Mouse (Mus musculus) bone marrow, adult 2 months (tissue): ENCODE data around the gene Celf5.

ENCODE experiments used
- CTCF ChIP-seq: fragments of 200-500 bp; IDR thresholded peaks from 2 replicates; pipeline ENCODE4 v1.5.1; 2011; ENCODE audit warnings: low read length, control low read depth; ENCODE audit not compliant: control insufficient read depth, insufficient read depth
- POLR2A ChIP-seq: fragments of 200-500 bp; IDR thresholded peaks from 2 replicates; pipeline ENCODE4 v1.6.1; 2011; ENCODE audit warnings: low read depth, mild to moderate bottlenecking, control low read depth, low read length, borderline replicate concordance; ENCODE audit not compliant: control insufficient read depth

DNA sequence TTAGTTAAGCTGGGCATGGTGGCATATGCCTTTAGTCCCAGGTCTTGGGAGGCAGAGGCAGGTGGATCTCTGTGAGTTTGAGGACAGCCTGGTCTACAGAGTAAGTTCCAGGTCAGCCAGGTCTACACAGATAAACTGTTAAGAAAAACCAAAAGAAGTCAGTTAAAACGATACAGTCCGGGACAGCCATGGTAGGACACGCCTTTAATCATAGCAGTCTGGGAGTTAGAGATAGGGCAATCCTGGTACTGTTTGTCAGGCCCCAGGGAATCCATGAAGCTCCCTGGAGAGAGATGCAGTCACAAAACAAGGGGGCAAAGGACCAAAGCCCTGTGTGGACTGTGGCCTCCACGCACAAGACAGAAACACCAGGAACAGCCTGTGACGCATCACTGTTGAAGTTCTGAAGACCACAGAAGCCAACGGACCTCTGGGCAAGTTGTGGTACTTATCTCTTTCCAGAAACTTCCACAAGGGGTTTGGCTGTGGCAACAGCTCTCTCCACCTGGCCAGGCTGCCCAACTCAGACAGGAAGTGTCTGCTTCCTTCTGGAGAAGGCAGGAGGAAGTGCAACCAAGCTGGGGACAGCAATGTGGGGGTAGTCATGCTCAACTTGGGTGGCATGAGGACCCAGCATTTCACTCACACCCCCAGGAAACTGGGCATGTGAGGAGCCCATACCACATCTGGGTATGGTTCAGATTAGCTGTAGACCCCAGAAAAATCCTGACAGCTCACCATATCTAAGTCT lies 36.9 kb upstream of the Celf5 start:
- no peak for TF ChIP-seq POLR2A
- no peak for TF ChIP-seq CTCF
